Mouse (Mus musculus) CH12.LX (cell line): ENCODE data around the gene Tfg. TPM values are rescaled to one million over a fixed set of nuclear protein-coding genes. Genes with fewer than 3 reads are reported as not detected.

ENCODE experiments used
- DNase-seq: peaks from one replicate; pipeline ENCODE4 v3.0.0-alpha.2; 2013; ENCODE audit errors: extremely low read depth
- H3K27ac ChIP-seq: 2 replicates; pipeline ENCODE4 v1.5.1; 2012; ENCODE audit warnings: low read depth, mild to moderate bottlenecking, control low read depth, moderate library complexity; ENCODE audit not compliant: insufficient read depth
- H3K27me3 ChIP-seq: replicated peaks from 2 replicates; pipeline ENCODE3; 2012; ENCODE audit warnings: inconsistent platforms
- H3K36me3 ChIP-seq, 2 experiments: replicated peaks in 1 of 2; 2 replicates each; pipeline versions ENCODE3 to v1.6.1; 2012; ENCODE audit warnings: inconsistent platforms in 1 of 2, low read length in 1 of 2, mild to moderate bottlenecking in 1 of 2, mixed read lengths in 1 of 2, moderate library complexity in 1 of 2; ENCODE audit not compliant: control insufficient read depth in 1 of 2, insufficient read depth in 1 of 2
- H3K4me1 ChIP-seq, 2 experiments: 2 replicates each; pipeline ENCODE4 v1.6.1; 2012; ENCODE audit warnings: inconsistent platforms in 1 of 2, moderate library complexity in 1 of 2; ENCODE audit not compliant: insufficient read depth in 2 of 2, control insufficient read depth in 1 of 2
- H3K4me2 ChIP-seq: 2 replicates; pipeline ENCODE4 v1.6.1; 2012; ENCODE audit warnings: low read depth, mild to moderate bottlenecking, control low read depth; ENCODE audit not compliant: poor library complexity, insufficient read depth, severe bottlenecking
- H3K4me3 ChIP-seq, 3 experiments: fragments of 150-350 bp in 1 of 3; sonication (generic) in 1 of 3; replicated peaks in 1 of 3; 2 replicates each; pipeline versions ENCODE3 to v1.5.1; 2011 to 2012; ENCODE audit warnings: low read depth in 2 of 3, low read length in 2 of 3, mild to moderate bottlenecking in 2 of 3, moderate library complexity in 2 of 3, control low read depth in 1 of 3, improper control_type of control experiment in 1 of 3, inconsistent platforms in 1 of 3, mixed read lengths in 1 of 3; ENCODE audit not compliant: poor library complexity in 1 of 3
- H3K79me2 ChIP-seq: replicated peaks from 2 replicates; pipeline ENCODE4 v1.6.1; 2012; ENCODE audit warnings: mild to moderate bottlenecking, moderate library complexity; ENCODE audit not compliant: control insufficient read depth, poor library complexity, insufficient read depth, severe bottlenecking; ENCODE audit errors: extremely low read depth
- H3K9ac ChIP-seq: 2 replicates; pipeline ENCODE4 v1.6.1; 2012; ENCODE audit warnings: low read depth, mild to moderate bottlenecking, control low read depth, moderate library complexity; ENCODE audit not compliant: insufficient read depth
- H3K9me3 ChIP-seq: replicated peaks from 2 replicates; pipeline ENCODE3; 2012; ENCODE audit warnings: low read length, inconsistent platforms, mixed read lengths
- BHLHE40 ChIP-seq: IDR thresholded peaks from 2 replicates; pipeline ENCODE4 v1.6.1; 2011; ENCODE audit warnings: mild to moderate bottlenecking, low read depth, low read length, improper control_type of control experiment
- CHD1 ChIP-seq: IDR thresholded peaks from 2 replicates; pipeline ENCODE4 v1.6.1; 2012; ENCODE audit warnings: low read depth, low read length, improper control_type of control experiment, inconsistent platforms
- ELF1 ChIP-seq: IDR thresholded peaks from 2 replicates; pipeline ENCODE4 v1.6.1; 2014; ENCODE audit warnings: low read depth, mild to moderate bottlenecking, inconsistent platforms, low read length, improper control_type of control experiment
- ETS1 ChIP-seq: conservative IDR thresholded peaks from 2 replicates; pipeline ENCODE4 v1.6.1; 2012; ENCODE audit warnings: low read depth, mild to moderate bottlenecking, inconsistent platforms, low read length, improper control_type of control experiment, moderate library complexity
- HCFC1 ChIP-seq: IDR thresholded peaks from 2 replicates; pipeline ENCODE4 v1.6.1; 2012; ENCODE audit warnings: low read depth, mild to moderate bottlenecking, inconsistent platforms, low read length, improper control_type of control experiment
- IRF4 ChIP-seq: IDR thresholded peaks from 2 replicates; pipeline ENCODE4 v1.6.1; 2014; ENCODE audit warnings: low read depth, mild to moderate bottlenecking, inconsistent platforms, low read length, improper control_type of control experiment
- KAT2A ChIP-seq: IDR thresholded peaks from 2 replicates; pipeline ENCODE4 v1.6.1; 2012; ENCODE audit warnings: low read length, improper control_type of control experiment, inconsistent platforms; ENCODE audit not compliant: insufficient replicate concordance
- MAX ChIP-seq: IDR thresholded peaks from 2 replicates; pipeline ENCODE4 v1.6.1; 2011; ENCODE audit warnings: low read length, improper control_type of control experiment
- MEF2A ChIP-seq: IDR thresholded peaks from 2 replicates; pipeline ENCODE4 v1.6.1; 2014; ENCODE audit warnings: low read depth, mild to moderate bottlenecking, inconsistent platforms, low read length, improper control_type of control experiment, borderline replicate concordance
- MXI1 ChIP-seq: IDR thresholded peaks from 2 replicates; pipeline ENCODE4 v1.6.1; 2011; ENCODE audit warnings: mild to moderate bottlenecking, low read depth, low read length, improper control_type of control experiment
- NELFE ChIP-seq: IDR thresholded peaks from 2 replicates; pipeline ENCODE4 v1.6.1; 2011; ENCODE audit warnings: low read depth, low read length, improper control_type of control experiment
- RAD21 ChIP-seq: IDR thresholded peaks from 2 replicates; pipeline ENCODE4 v1.6.1; 2011; ENCODE audit warnings: low read depth, mild to moderate bottlenecking, low read length, improper control_type of control experiment, moderate library complexity
- RCOR1 ChIP-seq: conservative IDR thresholded peaks from 2 replicates; pipeline ENCODE4 v1.6.1; 2012; ENCODE audit warnings: low read depth, mild to moderate bottlenecking, inconsistent platforms, low read length, improper control_type of control experiment
- SMC3 ChIP-seq: IDR thresholded peaks from 2 replicates; pipeline ENCODE4 v1.6.1; 2011; ENCODE audit warnings: low read depth, low read length, improper control_type of control experiment
- USF2 ChIP-seq: conservative IDR thresholded peaks from 2 replicates; pipeline ENCODE4 v1.6.1; 2011; ENCODE audit warnings: low read depth, low read length, improper control_type of control experiment
- ZC3H11A ChIP-seq: IDR thresholded peaks from 2 replicates; pipeline ENCODE4 v1.6.1; 2012; ENCODE audit warnings: low read depth, mild to moderate bottlenecking, inconsistent platforms, low read length, improper control_type of control experiment
- ZMIZ1 ChIP-seq: IDR thresholded peaks from 2 replicates; pipeline ENCODE4 v1.6.1; 2012; ENCODE audit warnings: low read depth, mild to moderate bottlenecking, inconsistent platforms, low read length, improper control_type of control experiment
- ZNF384 ChIP-seq: IDR thresholded peaks from 2 replicates; pipeline ENCODE4 v1.6.1; 2012; ENCODE audit warnings: low read depth, low read length, improper control_type of control experiment, inconsistent platforms
- dilution Hi-C: fragments of 300-500 bp; cut with MboI; formaldehyde crosslinking; loops from 2 replicates; pipeline ENCODE4 v1.14.3; 2020; ENCODE audit warnings: low sequenced_read_pairs; ENCODE audit not compliant: extremely low pct_unique_long_range_greater_than_20kb, extremely low pct_ligation_motif_present
- in situ Hi-C: fragments of 300-500 bp; cut with MboI; formaldehyde crosslinking; loops from 3 replicates; pipeline ENCODE4 v1.14.3; 2019; ENCODE audit warnings: low sequenced_read_pairs, low pct_ligation_motif_present, low pct_unique_long_range_greater_than_20kb, mixed read lengths
- polyA plus RNA-seq: library from polyadenylated mRNA; unstranded; fragments of >175 nt; gene quantifications from 2 replicates; pipeline ENCODE4 v1.2.1, GENCODE M21; 2012; ENCODE audit warnings: low read depth; ENCODE audit not compliant: insufficient read length
- total RNA-seq, 2 experiments: library from RNA; depleted of rRNA; stranded (reverse); fragments of 300-350 nt in 1 of 2; fragments of >200 nt in 1 of 2; gene quantifications; 2 replicates each; pipeline ENCODE4 v1.2.3; 2012 to 2014

The Tfg gene
- total and polyA plus RNA-seq, 3 experiments: 54.2 to 132 (median 103) TPM

- H3K36me3 ChIP-seq: peaks cover 12 to 62% of the 10 kb centered on the region in 2 experiments
- TF ChIP-seq MAX: no peak
- no peak for TF ChIP-seq KAT2A
- no peak for TF ChIP-seq CHD1
- TF ChIP-seq MXI1: no peak
- no peak for TF ChIP-seq MEF2A
- TF ChIP-seq ZNF384: no peak
- TF ChIP-seq ELF1: no peak
- TF ChIP-seq ETS1: no peak
- TF ChIP-seq NELFE: no peak
- no peak for TF ChIP-seq RAD21
- no peak for TF ChIP-seq SMC3
- no peak for TF ChIP-seq IRF4
- no peak for TF ChIP-seq BHLHE40
- no peak for TF ChIP-seq ZC3H11A
- TF ChIP-seq ZMIZ1: no peak
- no peak for TF ChIP-seq RCOR1
- TF ChIP-seq HCFC1: no peak
- H3K4me1 ChIP-seq: no peaks in the 10 kb centered on the region
- H3K4me3 ChIP-seq: no peak overlapping the region
- H3K79me2 ChIP-seq: no peaks in the 10 kb centered on the region
- in situ Hi-C loops (no loop called here), dilution Hi-C loops (no loop called here)
- no peak overlapping the region for H3K4me2 ChIP-seq
- no peak overlapping the region for H3K9ac ChIP-seq
- H3K27ac ChIP-seq: no peak overlapping the region
- no peak for DNase-seq
- no peaks in the 10 kb centered on the region for H3K27me3 ChIP-seq
- H3K9me3 ChIP-seq: no peaks in the 10 kb centered on the region
Observed at GRCm38 (mm10) chr16:56686747-56687146, 30.5 kb downstream of the Tfg start.

- Histone ChIP-seq H3K27ac (no peak overlapping the region), H3K27me3 (no peaks in the 10 kb centered on the region), H3K36me3 (peaks cover 5 to 21% of the 10 kb centered on the region in 2 experiments), H3K4me2 (no peak overlapping the region), H3K9ac (no peak overlapping the region), H3K79me2 (no peaks in the 10 kb centered on the region), H3K4me3 (no peak overlapping the region), H3K4me1 (peaks cover 0 to 5% of the 10 kb centered on the region in 2 experiments; a peak in 2 of 4 replicates), H3K9me3 (no peaks in the 10 kb centered on the region)
- in situ Hi-C loops (no loop called here), dilution Hi-C loops (no loop called here)
- TF ChIP-seq USF2: no peak
- DNase-seq: no peak
Observed at GRCm38 (mm10) chr16:56681010-56681645, 36.1 kb downstream of the Tfg start.
